Comparison of ENCODE assay signal across 22 mouse cellular contexts in genomic region chrX:141149705-141150104, GRCm38 (mm10).
DNase-seq lines count a peak whose midpoint lies in the region; ATAC-seq lines count a peak whose summit lies in the region.
"Had no signal": no experiment of that assay in that cellular context is flagged by ENCODE, and none has a peak within 500 bp of the region (broad histone marks: within the 10 kb centered on the region; RNA-seq: fewer than 3 reads in every experiment).

No protein-coding gene starts in this region.

- WGBS in forebrain, embryonic 10.5 days: 77% methylated on average over 1 of the region's 1 CpGs
- 93% methylated on average over 1 of the region's 1 CpGs for WGBS in forebrain, embryonic 14.5 days
- WGBS in liver, embryonic 12.5 days (ENCODE audit: insufficient replicate concordance): 60% methylated on average over 1 of the region's 1 CpGs

- DNase-seq in forebrain, embryonic 10.5 days (ENCODE audit: extremely low spot score, low spot score): no peak
- no peak for DNase-seq in forebrain, embryonic 14.5 days (ENCODE audit: low spot score)
- DNase-seq in liver: no peak
- no peak for DNase-seq in retina, postnatal 1 day
- no peak for DNase-seq in urinary bladder, adult 2 months (ENCODE audit: low spot score)
- DNase-seq: cerebellum, adult 18-20 months; cerebellum, postnatal 25 days; embryo, embryonic 11 days; gastrocnemius, postnatal 14 days; heart, adult 18-20 months; heart, postnatal 14 days; layer of hippocampus, adult 9-11 months; lung, embryonic 14.5 days; thymus, adult 18-20 months; thymus, postnatal 36 days had no signal

- H3K36me3 ChIP-seq in forebrain, embryonic 10.5 days (replicated peaks): no peaks in the 10 kb centered on the region
- no peaks in the 10 kb centered on the region for H3K36me3 ChIP-seq in forebrain, embryonic 14.5 days (ENCODE audit: control insufficient read depth, insufficient read depth, low read length)
- no peaks in the 10 kb centered on the region for H3K36me3 ChIP-seq in liver, embryonic 12.5 days
- H3K36me3 ChIP-seq: heart, embryonic 13.5 days; hindbrain, embryonic 15.5 days; neural tube, embryonic 15.5 days had no signal

- H3K4me2 ChIP-seq in forebrain, embryonic 14.5 days (ENCODE audit: low read length): no peak overlapping the region
- H3K4me2 ChIP-seq in liver, embryonic 12.5 days: no peak overlapping the region
- H3K4me2 ChIP-seq: heart, embryonic 13.5 days; hindbrain, embryonic 15.5 days; lung, embryonic 14.5 days; neural tube, embryonic 15.5 days had no signal

- no peaks in the 10 kb centered on the region for H3K4me1 ChIP-seq in forebrain, embryonic 10.5 days
- H3K4me1 ChIP-seq in forebrain, embryonic 14.5 days (ENCODE audit: control insufficient read depth, insufficient read depth, low read length): no peaks in the 10 kb centered on the region
- no peaks in the 10 kb centered on the region for H3K4me1 ChIP-seq in liver, embryonic 12.5 days
- H3K4me1 ChIP-seq: heart, embryonic 13.5 days; hindbrain, embryonic 15.5 days; neural tube, embryonic 15.5 days had no signal

- peaks cover 54% of the 10 kb centered on the region for H3K27me3 ChIP-seq in forebrain, embryonic 10.5 days (ENCODE audit: poor library complexity, severe bottlenecking)
- H3K27me3 ChIP-seq in forebrain, embryonic 14.5 days (replicated peaks; ENCODE audit: control insufficient read depth, insufficient read depth, low read length): no peaks in the 10 kb centered on the region
- H3K27me3 ChIP-seq in liver, embryonic 12.5 days (replicated peaks): peaks cover 20% of the 10 kb centered on the region; the same call in 1 of the 2 replicates
- H3K27me3 ChIP-seq: hindbrain, embryonic 15.5 days; neural tube, embryonic 15.5 days had no signal

- no peaks in the 10 kb centered on the region for H3K9me3 ChIP-seq in forebrain, embryonic 10.5 days
- H3K9me3 ChIP-seq in forebrain, embryonic 14.5 days (replicated peaks; ENCODE audit: control insufficient read depth, low read length): no peaks in the 10 kb centered on the region
- H3K9me3 ChIP-seq in liver, embryonic 12.5 days (replicated peaks): no peaks in the 10 kb centered on the region
- H3K9me3 ChIP-seq: heart, embryonic 13.5 days; hindbrain, embryonic 15.5 days; neural tube, embryonic 15.5 days had no signal

- no peak overlapping the region for H3K9ac ChIP-seq in forebrain, embryonic 14.5 days (ENCODE audit: low read length)
- no peak overlapping the region for H3K9ac ChIP-seq in liver, embryonic 12.5 days
- H3K9ac ChIP-seq: heart, embryonic 13.5 days; hindbrain, embryonic 15.5 days; lung, embryonic 14.5 days; neural tube, embryonic 15.5 days had no signal

- 0 out of 2 replicates have a peak overlapping the region, but pooled peaks have one; percentile 20 for H3K27ac ChIP-seq in forebrain, embryonic 10.5 days
- no peak overlapping the region for H3K27ac ChIP-seq in forebrain, embryonic 14.5 days (ENCODE audit: low read depth, low read length)
- no peak overlapping the region for H3K27ac ChIP-seq in liver, embryonic 12.5 days
- H3K27ac ChIP-seq: heart, embryonic 13.5 days; hindbrain, embryonic 15.5 days; neural tube, embryonic 15.5 days had no signal

- no peak for ATAC-seq in forebrain, embryonic 14.5 days
- peak; percentile 21; the same call in 1 of the 2 replicates for ATAC-seq in liver, embryonic 12.5 days
- peak; percentile 84 for ATAC-seq in granulocyte monocyte progenitor cell, adult 5-6 weeks (replicated peaks; ENCODE audit: poor library complexity, severe bottlenecking)
- ATAC-seq: CD4-positive, CD25-positive, alpha-beta regulatory T cell, adult 4 months; midbrain, embryonic 16.5 days had no signal

- H3K4me3 ChIP-seq in forebrain, embryonic 10.5 days: no peak overlapping the region
- no peak overlapping the region for H3K4me3 ChIP-seq in forebrain, embryonic 14.5 days (ENCODE audit: low read depth, low read length)
- no peak overlapping the region for H3K4me3 ChIP-seq in liver, embryonic 12.5 days
- H3K4me3 ChIP-seq: heart, embryonic 13.5 days; hindbrain, embryonic 15.5 days; neural tube, embryonic 15.5 days had no signal
